Mouse (Mus musculus) intestine, postnatal 0 days (tissue): ENCODE results near the gene Sh3gl2. TPM values are rescaled to one million over a fixed set of nuclear protein-coding genes. Genes with fewer than 3 reads are reported as not detected.

Source experiments
- ATAC-seq: fragments of 200-750 bp; cut with Nextera tagmentation; 2 replicates; pipeline ENCODE4 v1.8.0; 2017; ENCODE audit warnings: mild to moderate bottlenecking, moderate TSS enrichment, moderate library complexity
- H3K27ac ChIP-seq: fragments of 300-500 bp; sonication (generic); 2 replicates; pipeline ENCODE4 v1.5.1; 2014; ENCODE audit warnings: mild to moderate bottlenecking, low read depth, low read length, moderate library complexity
- H3K27me3 ChIP-seq: fragments of 300-500 bp; sonication (generic); replicated peaks from 2 replicates; pipeline ENCODE4 v1.6.1; 2014; ENCODE audit warnings: low read length, mixed read lengths; ENCODE audit not compliant: control insufficient read depth, insufficient read depth
- H3K36me3 ChIP-seq: fragments of 300-500 bp; sonication (generic); 2 replicates; pipeline ENCODE4 v1.6.1; 2014; ENCODE audit warnings: mild to moderate bottlenecking, moderate library complexity; ENCODE audit not compliant: control insufficient read depth, insufficient read depth
- H3K4me1 ChIP-seq: fragments of 300-500 bp; sonication (generic); replicated peaks from 2 replicates; pipeline ENCODE4 v1.6.1; 2014; ENCODE audit warnings: antibody characterized with exemption, low read length, mixed read lengths; ENCODE audit not compliant: control insufficient read depth, insufficient read depth
- H3K4me2 ChIP-seq: fragments of 300-500 bp; sonication (generic); replicated peaks from 2 replicates; pipeline ENCODE4 v1.6.1; 2014; ENCODE audit warnings: low read depth, mild to moderate bottlenecking, moderate library complexity
- H3K4me3 ChIP-seq: fragments of 300-500 bp; sonication (generic); 2 replicates; pipeline ENCODE4 v1.5.1; 2014; ENCODE audit warnings: low read depth, low read length
- H3K9ac ChIP-seq: fragments of 300-500 bp; sonication (generic); 2 replicates; pipeline ENCODE4 v1.6.1; 2014; ENCODE audit warnings: mild to moderate bottlenecking, low read depth, low read length
- H3K9me3 ChIP-seq: fragments of 300-500 bp; sonication (generic); 2 replicates; pipeline ENCODE4 v1.6.1; 2016; ENCODE audit warnings: mixed run types; ENCODE audit not compliant: control insufficient read depth
- CTCF ChIP-seq: sonication (generic); IDR thresholded peaks from 2 replicates; pipeline ENCODE4 v1.5.1; 2016; ENCODE audit warnings: low read depth, mild to moderate bottlenecking, control low read depth, antibody characterized with exemption, moderate library complexity
- WGBS: fragments of 180-500 bp; shearing (Covaris S2); extraction: QIAGEN DNeasy Blood & Tissue Kit; methylation state at CpG from one replicate; pipeline ENCODE4 v1.1.7; 2014; 5-methylcytosine and 5-hydroxymethylcytosine counted together
- polyA plus RNA-seq: library from polyadenylated mRNA; unstranded; fragments of >200 nt; fragmentation: Nextera tagmentation; extraction: Ambion mirVana; gene quantifications from 2 replicates; pipeline ENCODE4 v1.2.1, GENCODE M21; 2015

Sh3gl2 gene
- polyA plus RNA-seq, 1 experiment from 2014 or later, result 14.9 TPM

GRCm38 (mm10) chr4:85434734-85435133 is 229.8 kb downstream of the Sh3gl2 start:
- H3K27me3 ChIP-seq, result no peaks in the 10 kb centered on the region

DNA sequence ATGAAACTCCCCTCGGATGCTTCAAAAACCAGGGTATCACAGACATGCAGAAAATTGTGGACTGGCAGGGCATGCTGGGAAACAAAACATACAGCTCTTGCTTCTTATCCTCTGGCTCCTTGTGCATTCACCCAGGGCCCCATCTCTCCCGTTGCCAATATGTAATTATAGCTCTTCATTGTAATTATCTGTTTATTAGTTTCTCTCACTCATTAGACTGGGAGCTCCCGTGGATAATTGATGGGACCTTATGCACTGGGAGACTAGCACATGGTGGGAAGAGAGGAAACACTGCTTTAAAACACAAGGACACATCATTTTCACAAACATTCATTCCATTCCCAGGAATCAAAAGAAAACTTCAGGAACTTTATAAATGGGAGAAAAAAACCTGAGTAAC is 233.9 kb downstream of the Sh3gl2 start:
- H3K27ac ChIP-seq, result no peak overlapping the region
- ATAC-seq, result no peak
- no peak for TF ChIP-seq CTCF
- no peaks in the 10 kb centered on the region for H3K36me3 ChIP-seq
- H3K4me3 ChIP-seq, result no peak overlapping the region
- H3K4me2 ChIP-seq, result no peak overlapping the region
- no peaks in the 10 kb centered on the region for H3K4me1 ChIP-seq
- no peaks in the 10 kb centered on the region for H3K9me3 ChIP-seq
- 68% methylated on average over 3 of the region's 3 CpGs for WGBS
- no peaks in the 10 kb centered on the region for H3K27me3 ChIP-seq
- H3K9ac ChIP-seq, result no peak overlapping the region

More at GRCm38 (mm10) chr4:85434734-85435133, 229.8 kb downstream of the Sh3gl2 start:
- Histone ChIP-seq H3K9ac (no peak overlapping the region), H3K4me1 (no peaks in the 10 kb centered on the region), H3K27ac (no peak overlapping the region), H3K4me2 (no peak overlapping the region), H3K4me3 (no peak overlapping the region), H3K36me3 (no peaks in the 10 kb centered on the region), H3K9me3 (no peaks in the 10 kb centered on the region)
- ATAC-seq, result no peak
- no peak for TF ChIP-seq CTCF
- 57% methylated on average over 8 of the region's 8 CpGs for WGBS

- 97% methylated on average over 6 of the region's 6 CpGs for WGBS
- Histone ChIP-seq H3K4me1 (no peaks in the 10 kb centered on the region), H3K4me3 (no peak overlapping the region), H3K27me3 (no peaks in the 10 kb centered on the region), H3K9ac (no peak overlapping the region), H3K4me2 (no peak overlapping the region), H3K27ac (no peak overlapping the region), H3K36me3 (no peaks in the 10 kb centered on the region), H3K9me3 (no peaks in the 10 kb centered on the region)
- no peak for ATAC-seq
- no peak for TF ChIP-seq CTCF
Observed at GRCm38 (mm10) chr4:85483586-85483985, 278.7 kb downstream of the Sh3gl2 start.

- Histone ChIP-seq H3K27ac (no peak overlapping the region), H3K4me3 (no peak overlapping the region), H3K9me3 (no peaks in the 10 kb centered on the region), H3K27me3 (no peaks in the 10 kb centered on the region), H3K9ac (no peak overlapping the region), H3K4me2 (no peak overlapping the region), H3K4me1 (no peaks in the 10 kb centered on the region), H3K36me3 (no peaks in the 10 kb centered on the region)
- no peak for ATAC-seq
- WGBS, result 83% methylated on average over 10 of the region's 10 CpGs
- no peak for TF ChIP-seq CTCF
Observed at GRCm38 (mm10) chr4:85486316-85486946, 281.5 kb downstream of the Sh3gl2 start.

- Histone ChIP-seq H3K4me3 (no peak overlapping the region), H3K36me3 (no peaks in the 10 kb centered on the region), H3K4me1 (no peaks in the 10 kb centered on the region), H3K9ac (no peak overlapping the region), H3K27ac (no peak overlapping the region), H3K27me3 (no peaks in the 10 kb centered on the region), H3K4me2 (no peak overlapping the region), H3K9me3 (no peaks in the 10 kb centered on the region)
- TF ChIP-seq CTCF, result no peak
- ATAC-seq, result no peak
- WGBS, result 55% methylated on average over 3 of the region's 3 CpGs
Observed at GRCm38 (mm10) chr4:85505718-85506117, 300.8 kb downstream of the Sh3gl2 start.

GRCm38 (mm10) chr4:85506976-85507375 is 302.1 kb downstream of the Sh3gl2 start:
- no peak overlapping the region for H3K4me2 ChIP-seq
- H3K4me1 ChIP-seq, result no peaks in the 10 kb centered on the region
- no peaks in the 10 kb centered on the region for H3K9me3 ChIP-seq
- 69% methylated on average over 2 of the region's 2 CpGs for WGBS
- H3K36me3 ChIP-seq, result no peaks in the 10 kb centered on the region
- no peak for ATAC-seq
- H3K9ac ChIP-seq, result no peak overlapping the region
- no peak overlapping the region for H3K4me3 ChIP-seq
- H3K27me3 ChIP-seq, result no peaks in the 10 kb centered on the region
- no peak for TF ChIP-seq CTCF
- H3K27ac ChIP-seq, result no peak overlapping the region
